Mouse (Mus musculus) lung, adult 2 months (tissue): ENCODE measurements at regions not wholly inside any gene's neighbourhood (a gene's known extent, or its start where the extent isn't known, plus 50 kb on each side); places are given as distances from the start of the nearest gene placed in this dataset.

Experiments used
- DNase-seq: peaks from one replicate; pipeline ENCODE4 v3.0.0; 2022
- H3K4me1 ChIP-seq: fragments of 200-500 bp; 2 replicates; pipeline ENCODE4 v1.6.1; 2011; ENCODE audit warnings: low read length; ENCODE audit not compliant: control insufficient read depth, insufficient read depth
- H3K4me3 ChIP-seq: fragments of 200-500 bp; replicated peaks from 2 replicates; pipeline ENCODE3; 2011; ENCODE audit warnings: low read depth, mild to moderate bottlenecking, control low read depth, low read length; ENCODE audit errors: extremely low read depth
- CTCF ChIP-seq: fragments of 200-500 bp; IDR thresholded peaks from 2 replicates; pipeline ENCODE4 v1.5.1; 2011; ENCODE audit warnings: mild to moderate bottlenecking, low read length, control low read depth; ENCODE audit not compliant: insufficient read depth
- POLR2A ChIP-seq: fragments of 200-500 bp; IDR thresholded peaks from 2 replicates; pipeline ENCODE4 v1.6.1; 2011; ENCODE audit warnings: low read depth, mild to moderate bottlenecking, control low read depth, low read length, borderline replicate concordance; ENCODE audit errors: extremely low read depth
- WGBS: fragments of 180-500 bp; shearing (Covaris S2); methylation state at CpG from one replicate; pipeline ENCODE4 v1.1.7; 2018; 5-methylcytosine and 5-hydroxymethylcytosine counted together

GRCm38 (mm10) chr2:85250026-85250560, 53.1 kb upstream of the Lrrc55 start:
- 62% methylated on average over 10 of the region's 10 CpGs for WGBS
- Histone ChIP-seq H3K4me1 (peaks cover 7% of the 10 kb centered on the region; the same call in 1 of the 2 replicates), H3K4me3 (no peak overlapping the region)
- TF ChIP-seq POLR2A (no peak), CTCF (no peak)
- no peak for DNase-seq
